Mouse (Mus musculus) layer of hippocampus, postnatal 10 days (tissue): ENCODE results near the gene Gbp2. TPM values are rescaled to one million over a fixed set of nuclear protein-coding genes. Genes with fewer than 3 reads are reported as not detected.
"Not testable (repeated sequence)": the region's sequence is repeated elsewhere in the genome, so short reads cannot be mapped to it uniquely, and the experiment has no call there.

Experiments
- DNase-seq, 2 experiments: peaks; one replicate each; pipeline ENCODE4 v3.0.0; 2021; ENCODE audit warnings: low spot score in 2 of 2
- long read RNA-seq: library from polyadenylated mRNA; stranded (forward); transcript quantifications from one replicate; pipeline ENCODE4 v2.0.0, GENCODE M21; 2023
- total RNA-seq, 2 experiments: library from RNA; stranded (reverse); gene quantifications; 2 replicates each; pipeline ENCODE4 v1.2.3; 2021

Gbp2 gene
- 1 to 10 TPM; 1.1 to 1.3 TPM for total RNA-seq
- long read RNA-seq: 0 reads

DNA sequence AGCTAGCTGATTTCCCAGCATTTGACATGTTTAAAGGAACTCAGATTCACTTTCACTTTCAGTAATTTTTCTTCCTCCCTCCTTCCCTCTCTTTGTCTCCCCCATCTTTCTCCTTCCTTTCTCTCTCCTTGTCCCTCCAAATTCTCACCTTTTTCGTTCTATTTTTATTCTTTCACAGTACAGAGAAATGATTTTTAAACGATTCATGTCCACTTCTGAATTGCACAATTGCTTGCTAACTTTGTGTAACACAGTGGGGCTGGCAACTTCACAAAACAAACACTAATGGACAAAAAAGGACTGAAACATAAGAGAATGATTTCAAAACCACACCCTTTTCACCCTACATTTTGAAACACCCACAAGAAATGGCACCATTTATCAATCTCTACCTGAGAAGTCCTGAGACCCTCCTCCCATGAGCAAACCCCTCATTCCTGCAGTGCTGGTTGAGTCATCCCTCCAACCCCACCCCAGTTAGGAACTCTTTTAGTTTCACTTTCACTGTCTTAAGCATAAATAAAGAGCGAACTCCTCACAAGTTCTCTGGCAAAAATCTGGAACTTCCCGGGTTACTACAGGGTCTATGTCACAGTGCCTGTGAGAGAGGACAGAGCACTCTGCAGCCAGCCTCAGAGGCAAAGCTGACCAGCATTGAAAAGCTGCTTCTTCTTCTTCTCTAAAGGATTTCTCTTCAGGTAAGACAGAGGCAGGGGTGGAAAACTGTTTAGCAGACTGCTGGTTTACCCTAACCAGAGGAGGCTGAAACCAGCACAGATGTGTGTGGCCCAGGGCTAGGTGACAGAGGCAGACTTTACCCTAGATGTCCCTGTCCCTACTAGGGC, at the start of gene Gbp2:
Gbp2 (plus strand) TSS at position 492 of the 845 bp plus-strand sequence.
- DNase-seq: no peak

DNA sequence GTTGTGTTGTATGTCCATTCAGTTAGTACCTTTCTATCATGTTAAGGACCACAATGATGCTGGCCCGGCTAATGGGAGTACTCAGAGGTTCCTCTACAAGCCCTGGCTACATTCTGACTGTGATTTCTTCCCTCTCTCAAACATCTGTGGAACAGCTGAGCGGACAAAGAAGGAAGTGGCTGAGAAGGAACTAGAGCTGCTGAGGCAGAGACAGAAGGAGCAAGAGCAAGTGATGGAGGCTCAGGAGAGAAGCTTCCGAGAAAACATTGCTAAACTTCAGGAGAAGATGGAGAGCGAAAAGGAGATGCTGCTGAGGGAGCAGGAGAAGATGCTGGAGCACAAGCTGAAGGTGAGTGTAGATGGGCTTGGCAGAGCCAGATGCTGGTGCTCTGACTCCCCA, 49.7 kb upstream of the Gbp2 start:
- DNase-seq: no peak

DNA sequence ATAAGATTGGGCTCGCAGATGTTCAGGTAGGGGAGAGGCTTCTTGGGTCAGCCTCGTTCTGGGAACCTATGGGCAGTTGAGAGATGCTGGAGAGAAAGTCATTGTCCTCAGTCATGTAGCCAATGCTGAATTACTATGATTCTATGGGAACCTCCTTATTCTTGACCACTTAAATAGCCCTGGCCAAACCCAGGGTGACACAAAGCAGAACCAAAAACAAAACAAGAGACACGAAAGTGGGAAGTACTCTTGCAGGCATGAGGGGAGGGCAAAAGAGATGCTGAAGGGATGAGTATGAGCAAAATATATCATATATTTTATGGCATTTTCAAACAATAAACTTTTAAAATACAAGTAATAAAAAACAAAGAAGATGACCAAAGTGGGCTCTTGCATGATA, 43.3 kb upstream of the Gbp2 start:
- DNase-seq: no peak

DNA sequence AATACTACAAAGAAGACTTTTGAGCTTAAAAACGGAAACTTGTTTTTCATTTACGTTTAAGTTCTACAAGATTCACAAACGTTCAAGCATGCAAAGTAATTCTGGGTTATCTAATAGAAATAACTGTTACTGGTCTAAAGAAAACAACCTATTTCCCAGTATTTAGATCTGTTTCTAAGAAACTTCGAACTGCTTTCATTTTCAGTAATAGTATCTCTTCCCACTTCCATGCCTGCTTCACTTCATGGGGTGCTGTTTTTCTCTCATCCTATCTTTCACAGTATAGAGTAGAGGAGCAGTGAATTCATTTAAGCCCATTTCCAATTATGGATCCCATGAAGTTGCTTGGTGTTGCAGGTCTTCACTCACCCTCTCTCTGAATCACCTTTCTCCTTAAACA, 42.1 kb upstream of the Gbp2 start:
- DNase-seq: no peak

DNA sequence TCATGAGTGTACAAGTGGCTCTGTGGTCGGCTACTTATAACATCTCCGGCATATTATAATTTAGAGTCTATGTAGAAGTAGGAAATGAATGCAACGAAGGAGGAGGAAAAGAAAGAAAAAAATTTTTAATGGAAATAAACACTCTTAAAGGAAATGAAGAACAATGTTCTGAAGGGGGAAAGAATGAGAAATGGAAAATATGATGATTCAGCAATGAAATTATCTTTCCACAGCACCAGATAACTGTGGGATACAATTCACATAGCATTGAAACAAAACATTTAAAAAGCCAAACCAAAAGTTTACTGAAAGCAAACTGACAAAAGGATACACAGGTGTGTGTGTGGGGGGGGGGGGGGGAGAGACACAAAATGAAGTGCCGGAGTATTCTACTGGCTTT, 37.3 kb upstream of the Gbp2 start:
- DNase-seq: no peak

DNA sequence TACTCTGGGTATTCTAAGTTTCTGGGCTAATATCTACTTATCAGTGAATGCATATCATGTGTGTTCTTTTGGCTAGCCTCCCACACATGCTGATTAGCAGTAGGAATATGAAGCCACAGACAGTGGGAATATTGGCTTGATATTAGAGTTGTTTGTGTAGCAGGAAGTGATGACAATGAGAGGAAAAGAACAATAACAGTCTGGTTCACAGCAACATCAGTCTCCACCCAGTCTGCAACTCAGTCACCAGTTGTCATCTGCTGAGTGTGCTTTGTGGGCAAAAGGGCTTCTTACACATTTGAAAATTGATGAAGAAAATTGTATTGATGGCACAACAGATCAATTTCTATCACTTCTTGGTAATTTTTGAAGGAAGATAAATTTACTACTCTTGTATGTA, 33.0 kb upstream of the Gbp2 start:
- no peak for DNase-seq

DNA sequence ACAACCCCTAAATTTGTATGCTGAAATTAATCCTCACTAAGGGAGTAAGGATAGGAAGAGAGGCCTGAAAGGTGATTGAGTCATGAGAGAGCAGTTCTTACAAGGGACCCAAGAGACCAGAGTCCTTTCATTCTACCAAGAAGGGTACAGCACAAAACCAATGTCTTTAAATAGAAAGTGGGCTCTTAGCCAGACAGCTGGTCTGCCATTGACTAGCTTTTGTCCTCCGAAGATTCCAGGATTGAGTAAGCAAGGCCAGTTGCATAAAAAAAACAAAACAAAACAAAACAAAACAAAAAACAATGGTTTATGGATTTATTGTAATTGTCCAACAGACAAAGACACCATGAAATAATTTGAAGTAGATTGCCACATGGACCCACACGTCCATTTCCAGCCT, 31.5 kb upstream of the Gbp2 start:
- DNase-seq: no peak

DNA sequence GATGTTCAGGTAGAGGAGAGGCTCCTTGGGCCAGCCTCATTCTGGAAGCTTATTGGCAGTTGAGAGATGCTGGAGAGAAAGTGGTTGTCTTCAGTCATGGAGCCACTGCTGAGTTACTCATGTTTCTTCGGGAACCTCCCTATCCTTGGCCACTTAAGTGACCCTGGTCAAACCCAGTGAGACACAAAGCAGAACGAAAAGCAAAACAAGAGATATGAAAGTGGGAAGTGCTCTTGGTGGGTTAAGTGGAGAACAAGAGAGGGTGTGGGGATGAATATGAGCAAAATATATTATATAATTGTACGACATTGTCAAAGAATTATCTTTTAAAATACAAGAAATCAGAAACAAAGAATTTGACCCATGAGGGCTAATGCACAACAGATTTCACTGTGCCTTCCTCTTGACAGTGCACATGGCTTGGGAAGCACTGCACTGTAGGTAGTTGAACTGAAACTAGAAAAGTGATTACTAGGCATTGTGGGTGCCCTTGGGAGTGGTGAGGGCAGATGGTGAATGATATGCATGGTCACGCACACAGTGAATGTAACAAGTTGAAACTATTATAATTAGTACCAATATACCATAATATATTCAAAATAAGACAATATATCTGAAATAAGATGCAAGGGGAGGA, 29.9 kb upstream of the Gbp2 start:
- no peak for DNase-seq

DNA sequence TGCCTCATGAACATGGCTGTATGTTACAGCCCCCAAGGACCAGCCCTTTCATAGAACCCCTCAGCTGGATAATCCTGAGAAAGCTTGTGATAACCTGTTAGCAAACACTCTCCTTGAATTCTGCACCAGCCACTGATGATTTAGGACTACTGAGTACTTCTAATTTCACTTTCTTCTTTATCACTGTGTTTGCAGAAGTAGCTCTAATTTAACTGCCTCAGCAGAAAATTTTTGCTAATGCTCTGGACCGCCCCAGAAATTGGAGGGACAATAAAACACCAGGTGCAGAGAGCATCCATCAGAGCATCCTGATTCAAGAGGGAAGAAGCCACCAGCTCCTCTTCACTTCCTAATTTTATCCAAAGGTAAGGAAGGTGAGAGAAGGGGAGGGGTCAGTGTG, 25.9 kb upstream of the Gbp2 start, which contains the start of gene Gbp2b:
Gbp2b (plus strand) TSS at position 301 of the 400 bp plus-strand sequence.
- DNase-seq: no peak

DNA sequence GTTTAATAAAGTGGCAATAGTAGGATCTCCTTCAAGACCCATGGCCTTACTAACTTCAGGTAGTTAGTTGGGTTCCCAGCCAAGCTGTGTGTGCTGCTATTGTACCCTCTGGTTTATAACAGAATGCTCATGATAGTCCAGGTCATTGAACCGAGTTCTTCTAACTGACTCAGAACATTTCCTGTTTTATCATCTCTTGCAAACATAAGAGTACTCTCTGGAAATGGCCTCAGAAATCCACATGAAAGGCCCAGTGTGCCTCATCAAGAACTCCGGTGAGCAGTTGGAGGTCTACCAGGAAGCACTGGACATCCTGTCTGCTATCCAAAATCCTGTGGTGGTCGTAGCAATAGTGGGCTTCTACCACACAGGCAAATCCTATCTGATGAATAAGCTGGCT, 22.5 kb upstream of the Gbp2 start:
- no peak for DNase-seq

DNA sequence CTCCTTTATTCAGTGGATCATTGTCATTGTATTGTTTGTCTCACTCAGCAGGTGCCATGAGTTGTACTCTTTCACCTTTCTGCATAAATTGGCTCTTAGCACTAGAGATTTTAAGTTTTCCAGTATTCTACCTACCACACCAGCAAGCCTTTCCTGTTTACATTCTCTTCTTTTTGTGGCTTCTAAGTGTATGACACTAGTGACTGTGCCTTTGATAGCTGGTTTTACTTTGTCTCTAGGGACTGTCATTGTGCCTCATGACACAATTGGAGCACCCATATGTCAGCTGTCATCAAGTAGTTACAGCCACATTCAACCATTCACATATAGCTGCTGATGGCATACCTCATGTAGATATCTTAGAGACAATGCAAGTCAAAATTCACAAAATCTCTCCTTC, 18.7 kb upstream of the Gbp2 start:
- DNase-seq: no peak

DNA sequence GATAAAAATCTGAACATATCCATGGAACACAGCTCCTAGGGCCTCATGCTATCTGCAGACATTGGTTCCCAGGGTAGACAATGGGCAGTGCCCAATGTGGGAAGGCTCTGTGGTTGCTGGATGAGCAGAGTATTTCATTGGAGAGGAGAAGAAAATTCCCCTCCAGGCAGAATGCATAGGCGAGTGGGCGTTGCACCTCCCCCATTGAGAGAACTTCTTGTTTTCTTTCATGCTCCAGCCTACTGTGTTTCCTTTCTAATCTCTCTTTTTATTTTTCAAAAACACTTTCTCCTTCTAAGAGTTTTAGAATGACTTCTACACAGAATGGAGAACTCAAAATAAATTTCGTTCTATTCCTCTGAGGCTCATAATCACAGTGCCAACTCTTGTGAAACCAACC, 1.7 kb upstream of the Gbp2 start:
- no peak for DNase-seq

DNA sequence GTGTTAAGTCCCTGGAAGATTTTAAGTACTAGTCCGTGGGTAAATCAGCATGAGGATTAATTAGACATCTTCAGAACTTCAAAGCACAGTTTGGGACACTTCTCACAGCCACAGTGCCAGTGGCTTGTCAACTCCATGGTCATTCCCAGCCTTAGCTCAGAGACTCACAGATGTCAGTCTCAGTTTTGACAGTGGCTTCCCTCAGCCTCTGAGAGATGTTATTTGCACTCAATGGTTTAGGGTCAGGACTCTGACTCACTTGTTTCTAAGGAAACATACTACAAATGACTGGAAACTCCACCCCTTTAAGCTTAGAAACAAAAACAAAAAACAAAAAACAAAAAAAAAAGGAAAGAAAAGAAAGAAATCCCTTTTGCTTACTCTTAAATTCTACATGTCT, 796 bp upstream of the Gbp2 start:
- no peak for DNase-seq

DNA sequence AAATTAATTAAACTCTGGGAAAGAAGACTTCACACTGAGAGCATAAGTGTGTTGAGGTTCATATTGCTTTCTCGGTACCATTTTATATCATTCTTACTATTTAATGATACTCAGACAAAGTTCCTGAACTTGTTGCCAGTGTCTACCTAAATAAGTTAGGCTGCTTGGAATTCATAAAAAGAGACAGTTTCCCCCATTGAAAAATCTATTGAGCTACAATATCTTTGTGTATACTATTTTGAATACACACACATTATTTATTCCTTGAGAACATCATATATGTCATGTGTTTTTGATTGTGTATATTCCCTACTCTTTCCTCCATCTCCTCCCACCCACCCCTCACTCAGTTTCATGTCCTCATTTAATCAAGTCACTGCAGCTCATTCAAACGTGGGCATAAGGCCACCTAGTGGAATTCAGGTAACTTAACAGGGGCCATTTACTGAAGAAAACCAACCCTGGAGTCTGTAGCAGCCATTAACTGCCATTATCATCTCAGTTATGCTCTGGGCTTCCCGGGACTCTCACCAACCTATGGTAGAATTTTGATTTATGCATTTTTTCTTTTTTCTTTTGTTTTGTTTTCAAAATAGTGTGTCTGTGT, 657 bp downstream of the Gbp2 start:
- DNase-seq: no peak

DNA sequence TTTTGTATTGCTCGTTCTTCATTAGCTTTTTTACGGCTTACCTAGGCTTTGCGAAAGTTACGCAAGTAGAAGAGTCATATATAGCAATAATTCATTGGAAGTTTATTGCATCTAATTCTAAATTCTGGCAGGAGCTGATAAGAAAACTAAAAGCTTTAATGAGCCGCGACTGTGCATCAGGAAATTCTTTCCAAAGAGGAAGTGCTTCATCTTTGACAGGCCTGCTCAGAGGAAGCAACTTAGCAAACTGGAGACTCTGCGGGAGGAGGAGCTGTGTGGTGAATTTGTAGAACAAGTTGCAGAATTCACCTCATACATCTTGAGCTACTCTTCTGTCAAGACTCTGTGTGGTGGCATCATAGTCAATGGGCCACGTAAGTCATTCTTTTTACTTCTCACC, 10.0 kb downstream of the Gbp2 start:
- DNase-seq: no peak

DNA sequence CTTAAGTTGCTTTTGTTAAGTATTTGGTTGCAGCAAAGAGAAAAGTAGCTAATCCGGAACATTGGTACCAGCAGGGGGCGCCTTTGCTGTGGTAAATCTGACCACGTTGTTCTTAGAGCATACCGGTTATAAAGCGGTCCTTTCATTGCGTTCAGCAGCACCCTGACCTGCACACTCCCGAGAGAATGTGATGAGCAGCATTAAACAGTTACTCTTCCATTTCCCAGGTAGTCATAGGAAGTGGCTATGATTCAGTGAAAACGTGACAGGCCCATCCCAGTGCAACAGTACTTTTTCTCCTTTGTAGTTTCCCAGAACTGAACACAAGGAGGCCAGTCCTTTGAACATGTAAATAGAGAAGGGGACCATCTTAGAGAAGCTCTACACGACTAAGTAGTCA, 19.8 kb downstream of the Gbp2 start:
- peak; percentile 52 to 61 for DNase-seq

DNA sequence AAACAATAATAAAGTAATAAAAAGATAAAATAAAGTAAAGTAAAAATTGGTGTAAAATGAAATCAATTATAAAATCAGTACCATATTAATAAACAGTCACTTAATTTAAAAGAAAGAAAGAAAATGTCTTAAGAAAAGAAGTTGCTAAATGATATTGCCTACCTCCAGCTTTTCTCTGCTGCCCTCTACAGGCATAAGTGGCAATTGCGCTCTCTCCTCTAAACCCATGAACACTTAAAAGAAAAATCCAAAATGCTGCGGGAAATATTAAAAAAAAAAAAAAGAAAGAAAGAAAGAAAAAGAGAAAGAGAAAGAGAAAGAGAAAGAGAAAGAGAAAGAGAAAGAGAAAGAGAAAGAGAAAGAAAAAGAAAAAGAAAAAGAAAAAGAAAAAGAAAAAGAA, 25.5 kb downstream of the Gbp2 start:
- DNase-seq: peak; percentile 76 to 77

DNA sequence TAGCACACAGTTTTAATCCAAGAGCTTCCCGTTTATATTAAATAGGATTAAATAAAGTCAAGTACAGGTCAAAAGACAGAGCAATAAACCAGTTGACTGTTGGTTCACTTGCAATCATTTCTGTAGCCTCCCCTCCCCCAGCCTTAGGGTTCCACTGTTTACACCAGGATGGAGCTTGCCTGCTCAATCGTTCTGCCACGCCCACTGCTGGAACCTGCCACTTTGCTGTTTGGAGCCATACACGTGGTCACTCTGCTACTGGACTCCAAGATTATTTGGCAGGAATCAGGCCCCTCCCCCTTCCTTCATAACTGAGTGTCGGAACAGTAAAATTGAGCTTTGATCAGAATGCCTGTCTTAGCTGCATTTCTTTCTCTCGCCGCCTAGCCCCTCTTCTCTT, 27.4 kb downstream of the Gbp2 start:
- DNase-seq: not testable (repeated sequence)

DNA sequence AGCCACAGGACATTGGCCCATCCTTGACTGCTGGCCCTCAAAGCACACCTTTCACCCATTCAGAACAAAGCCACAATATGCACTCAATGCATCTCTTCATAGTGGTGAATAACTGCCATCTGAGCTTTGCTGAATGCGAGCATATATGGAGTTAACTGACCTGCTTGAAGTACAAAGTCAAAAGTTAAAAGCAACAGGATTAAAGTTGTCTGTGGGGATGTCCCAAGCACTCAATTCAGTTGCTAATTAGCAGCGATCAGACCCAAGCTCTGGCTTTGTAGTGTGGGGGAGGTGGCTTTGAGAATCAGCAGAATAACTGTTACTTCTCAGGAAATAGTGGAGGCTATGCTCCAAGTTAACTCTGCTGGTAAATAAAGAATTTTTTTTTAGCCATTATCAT, 29.8 kb downstream of the Gbp2 start:
- no peak for DNase-seq

DNA sequence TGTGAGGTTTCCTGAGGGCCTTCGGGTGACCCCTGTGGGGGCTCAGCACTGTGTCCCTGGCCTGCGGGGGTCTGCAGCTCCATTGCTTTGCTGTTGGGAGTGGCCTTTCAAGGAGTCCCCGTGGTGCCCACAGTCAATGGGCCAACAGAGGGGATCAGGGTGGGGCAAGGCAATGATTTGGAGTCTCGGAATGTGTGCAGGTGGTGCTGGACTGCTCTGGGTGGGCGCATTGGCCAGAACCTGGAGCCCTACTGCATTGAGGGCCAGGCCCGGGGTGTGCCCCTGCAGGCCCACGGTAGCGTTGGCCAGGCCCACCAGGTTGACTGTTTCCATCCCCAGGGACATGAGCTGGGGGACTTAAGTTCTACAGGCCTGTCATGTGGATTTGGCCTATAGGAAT, 44.3 kb downstream of the Gbp2 start:
- no peak for DNase-seq

DNA sequence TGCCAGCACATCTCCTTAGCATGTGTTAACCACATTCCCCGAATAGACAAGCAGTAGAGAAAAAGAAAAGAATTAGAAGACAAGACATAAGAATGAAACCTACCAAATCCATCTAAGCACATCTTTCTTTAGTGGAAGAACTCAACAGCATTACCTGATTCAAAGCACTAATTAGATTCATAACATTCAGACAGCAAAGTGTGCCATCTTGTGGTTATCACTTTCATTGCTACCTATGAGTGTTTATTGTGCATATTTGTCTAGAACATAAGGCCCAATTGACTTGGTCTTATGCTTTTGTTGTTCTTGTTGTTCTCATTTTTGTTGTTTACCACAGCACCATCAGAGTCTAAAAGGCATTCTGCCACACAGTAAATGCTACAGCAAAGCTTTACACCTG, 54.2 kb downstream of the Gbp2 start:
- DNase-seq: no peak
